Mouse (Mus musculus) embryo, embryonic 11.5 days (tissue): Measurements from ENCODE around the gene Krtdap.
"Not testable (repeated sequence)": the region's sequence is repeated elsewhere in the genome, so short reads cannot be mapped to it uniquely, and the experiment has no call there.

ENCODE experiments used
- DNase-seq: peaks from one replicate; pipeline ENCODE4 v3.0.0-alpha.2; 2012; ENCODE audit warnings: low read depth, low spot score

Krtdap gene

GRCm38 (mm10) chr7:30787377-30788022 is at the start of gene Krtdap:
Gene Krtdap, plus strand, starts transcription at chr7:30787896.
- no peak for DNase-seq

- not testable (repeated sequence) for DNase-seq
Observed at GRCm38 (mm10) chr7:30742570-30742969, 45.1 kb upstream of the Krtdap start.

- not testable (repeated sequence) for DNase-seq
Observed at GRCm38 (mm10) chr7:30743617-30744016, 44.1 kb upstream of the Krtdap start, which contains the start of gene Gapdhs. Gene Gapdhs, minus strand, starts transcription at chr7:30743681.

- no peak for DNase-seq
Observed at GRCm38 (mm10) chr7:30744022-30744598, 43.6 kb upstream of the Krtdap start.

- no peak for DNase-seq
Observed at GRCm38 (mm10) chr7:30747525-30748204, 40.0 kb upstream of the Krtdap start.

GRCm38 (mm10) chr7:30749824-30750606 is 37.7 kb upstream of the Krtdap start:
- DNase-seq: no peak

- no peak for DNase-seq
Observed at GRCm38 (mm10) chr7:30751086-30751669, 36.5 kb upstream of the Krtdap start, which contains the start of gene Sbsn. Gene Sbsn, plus strand, starts transcription at chr7:30751471.

- no peak for DNase-seq
Observed at GRCm38 (mm10) chr7:30757001-30757400, 30.7 kb upstream of the Krtdap start.

GRCm38 (mm10) chr7:30758853-30759252 is 28.8 kb upstream of the Krtdap start:
- no peak for DNase-seq

GRCm38 (mm10) chr7:30761769-30762352 is 25.8 kb upstream of the Krtdap start:
- DNase-seq: no peak

GRCm38 (mm10) chr7:30763456-30763855 is 24.2 kb upstream of the Krtdap start, which contains the start of gene Dmkn:
Gene Dmkn, plus strand, starts transcription at chr7:30763756.
- no peak for DNase-seq

GRCm38 (mm10) chr7:30765173-30765572 is 22.5 kb upstream of the Krtdap start:
- DNase-seq: no peak

GRCm38 (mm10) chr7:30766408-30766807 is 21.3 kb upstream of the Krtdap start:
- no peak for DNase-seq

GRCm38 (mm10) chr7:30769236-30769635 is 18.5 kb upstream of the Krtdap start:
- no peak for DNase-seq

GRCm38 (mm10) chr7:30776104-30776503 is 11.6 kb upstream of the Krtdap start:
- DNase-seq: no peak

GRCm38 (mm10) chr7:30777081-30777579 is 10.6 kb upstream of the Krtdap start:
- DNase-seq: no peak

- DNase-seq: no peak
Observed at GRCm38 (mm10) chr7:30777911-30778310, 9.8 kb upstream of the Krtdap start.

GRCm38 (mm10) chr7:30781792-30782191 is 5.9 kb upstream of the Krtdap start:
- DNase-seq: no peak

- DNase-seq: no peak
Observed at GRCm38 (mm10) chr7:30782658-30783057, 5.0 kb upstream of the Krtdap start.

- no peak for DNase-seq
Observed at GRCm38 (mm10) chr7:30785154-30785553, 2.5 kb upstream of the Krtdap start.
